Mouse (Mus musculus) midbrain, postnatal 0 days (tissue): ENCODE data around the gene Taf3. TPM values are rescaled to one million over a fixed set of nuclear protein-coding genes. Genes with fewer than 3 reads are reported as not detected.

Experiments
- ATAC-seq: fragments of 200-750 bp; cut with Nextera tagmentation; 2 replicates; pipeline ENCODE4 v1.8.0; 2017; ENCODE audit warnings: moderate number of reproducible peaks, mild to moderate bottlenecking, moderate TSS enrichment, moderate library complexity; ENCODE audit not compliant: low FRiP score
- DNase-seq: peaks from one replicate; pipeline ENCODE4 v3.0.0-alpha.2; 2015; ENCODE audit warnings: low spot score
- H3K27ac ChIP-seq: fragments of 300-500 bp; sonication (generic); 2 replicates; pipeline ENCODE4 v1.5.1; 2014; ENCODE audit warnings: low read depth, mild to moderate bottlenecking, low read length, mixed read lengths
- H3K27me3 ChIP-seq: fragments of 300-500 bp; sonication (generic); 2 replicates; pipeline ENCODE4 v1.6.1; 2014; ENCODE audit warnings: low read length, control low read depth, mixed read lengths; ENCODE audit not compliant: insufficient read depth
- H3K36me3 ChIP-seq: fragments of 300-500 bp; sonication (generic); 2 replicates; pipeline ENCODE4 v1.6.1; 2014; ENCODE audit warnings: low read length, control low read depth, mixed read lengths; ENCODE audit not compliant: insufficient read depth
- H3K4me1 ChIP-seq: fragments of 300-500 bp; sonication (generic); 2 replicates; pipeline ENCODE4 v1.6.1; 2014; ENCODE audit warnings: mild to moderate bottlenecking, control low read depth, antibody characterized with exemption, low read length, mixed read lengths; ENCODE audit not compliant: insufficient read depth
- H3K4me2 ChIP-seq: fragments of 300-500 bp; sonication (generic); 2 replicates; pipeline ENCODE4 v1.6.1; 2014; ENCODE audit warnings: low read depth, mild to moderate bottlenecking, low read length, mixed read lengths; ENCODE audit not compliant: poor library complexity, severe bottlenecking
- H3K4me3 ChIP-seq: fragments of 300-500 bp; sonication (generic); 2 replicates; pipeline ENCODE4 v1.5.1; 2014; ENCODE audit warnings: low read depth, mild to moderate bottlenecking, low read length, moderate library complexity
- H3K9ac ChIP-seq: fragments of 300-500 bp; sonication (generic); replicated peaks from 2 replicates; pipeline ENCODE4 v1.6.1; 2014; ENCODE audit warnings: mild to moderate bottlenecking, low read length, moderate library complexity, mixed read lengths; ENCODE audit not compliant: poor library complexity, severe bottlenecking
- H3K9me3 ChIP-seq: fragments of 300-500 bp; sonication (generic); 2 replicates; pipeline ENCODE4 v1.6.1; 2016; ENCODE audit warnings: low read length, control low read depth
- CTCF ChIP-seq: IDR thresholded peaks from 2 replicates; pipeline ENCODE4 v1.5.1; 2016; ENCODE audit warnings: antibody characterized with exemption, mild to moderate bottlenecking
- WGBS: fragments of 180-500 bp; shearing (Covaris S2); extraction: QIAGEN DNeasy Blood & Tissue Kit; methylation state at CpG from one replicate; pipeline ENCODE4 v1.1.7; 2014; 5-methylcytosine and 5-hydroxymethylcytosine counted together
- polyA plus RNA-seq: library from polyadenylated mRNA; unstranded; fragments of >200 nt; fragmentation: Nextera tagmentation; extraction: Ambion mirVana; gene quantifications from 2 replicates; pipeline ENCODE4 v1.2.1, GENCODE M21; 2015
- total RNA-seq: library from RNA; depleted of rRNA; stranded (reverse); fragments of >200 nt; gene quantifications from 2 replicates; pipeline ENCODE4 v1.2.3, GENCODE M21; 2014

The Taf3 gene
- total and polyA plus RNA-seq, 2 experiments from 2014 or later, result 5.4 to 10.8 TPM

- ATAC-seq (peak; percentile 97), DNase-seq (peak; percentile 99)
- TF ChIP-seq CTCF, result peak; percentile 68
- under 1% methylated on average over 61 of the region's 61 CpGs for WGBS
- Histone ChIP-seq H3K27ac (peak within 1 kb of the TSS; percentile 95), H3K9ac (peak within 1 kb of the TSS; percentile 97), H3K4me3 (peak within 1 kb of the TSS; percentile 77), H3K36me3 (no peaks in the 10 kb centered on the region), H3K9me3 (no peaks in the 10 kb centered on the region), H3K27me3 (no peaks in the 10 kb centered on the region), H3K4me2 (peak within 1 kb of the TSS; percentile 72), H3K4me1 (peaks cover 27% of the 10 kb centered on the region)
These were observed 32.1 kb upstream of the Taf3 start, which contains the start of the genes Atp5c1 and Kin for GRCm38 (mm10) chr2:10080310-10081010. TSS of gene Atp5c1 (minus strand) at chr2:10080510. TSS of gene Kin (plus strand) at chr2:10080593.

- peaks cover 27% of the 10 kb centered on the region for H3K4me1 ChIP-seq
- ATAC-seq (peak; percentile 71), DNase-seq (no peak)
- no peaks in the 10 kb centered on the region for H3K27me3 ChIP-seq
- peak overlapping the region; percentile 77 for H3K4me3 ChIP-seq
- under 1% methylated on average over 28 of the region's 28 CpGs for WGBS
- no peak for TF ChIP-seq CTCF
- peak overlapping the region; percentile 97 for H3K9ac ChIP-seq
- no peaks in the 10 kb centered on the region for H3K36me3 ChIP-seq
- H3K27ac ChIP-seq, result peak overlapping the region; percentile 95
- peak overlapping the region; percentile 72 for H3K4me2 ChIP-seq
- no peaks in the 10 kb centered on the region for H3K9me3 ChIP-seq
These were observed 31.4 kb upstream of the Taf3 start for GRCm38 (mm10) chr2:10079745-10080309.

GRCm38 (mm10) chr2:10076675-10077074 lies 28.3 kb upstream of the Taf3 start:
- H3K9me3 ChIP-seq, result no peaks in the 10 kb centered on the region
- TF ChIP-seq CTCF, result no peak
- H3K4me3 ChIP-seq, result no peak overlapping the region
- 90% methylated on average over 8 of the region's 8 CpGs for WGBS
- no peak overlapping the region for H3K27ac ChIP-seq
- H3K4me2 ChIP-seq, result no peak overlapping the region
- peaks cover 24% of the 10 kb centered on the region for H3K4me1 ChIP-seq
- no peak overlapping the region for H3K9ac ChIP-seq
- ATAC-seq (no peak), DNase-seq (no peak)
- H3K27me3 ChIP-seq, result no peaks in the 10 kb centered on the region
- H3K36me3 ChIP-seq, result no peaks in the 10 kb centered on the region; the same call in 1 of the 2 replicates

GRCm38 (mm10) chr2:10074470-10074869 lies 26.1 kb upstream of the Taf3 start:
- H3K27me3 ChIP-seq, result no peaks in the 10 kb centered on the region
- no peak for TF ChIP-seq CTCF
- DNase-seq (no peak), ATAC-seq (no peak)
- 81% methylated on average over 7 of the region's 7 CpGs for WGBS
- H3K9me3 ChIP-seq, result no peaks in the 10 kb centered on the region
- no peaks in the 10 kb centered on the region; the same call in 1 of the 2 replicates for H3K36me3 ChIP-seq
- H3K9ac ChIP-seq, result no peak overlapping the region
- no peak overlapping the region for H3K27ac ChIP-seq
- no peak overlapping the region for H3K4me2 ChIP-seq
- H3K4me3 ChIP-seq, result no peak overlapping the region
- H3K4me1 ChIP-seq, result peaks cover 19% of the 10 kb centered on the region

- Histone ChIP-seq H3K9me3 (no peaks in the 10 kb centered on the region), H3K27ac (no peak overlapping the region), H3K9ac (no peak overlapping the region), H3K4me3 (no peak overlapping the region), H3K4me2 (no peak overlapping the region), H3K36me3 (peaks cover 11% of the 10 kb centered on the region), H3K27me3 (no peaks in the 10 kb centered on the region), H3K4me1 (no peaks in the 10 kb centered on the region)
- no peak for DNase-seq
- 92% methylated on average over 7 of the region's 7 CpGs for WGBS
- no peak for ATAC-seq
- TF ChIP-seq CTCF, result no peak
These were observed 23.4 kb upstream of the Taf3 start for GRCm38 (mm10) chr2:10071751-10072150.

- no peak overlapping the region for H3K4me3 ChIP-seq
- no peaks in the 10 kb centered on the region for H3K9me3 ChIP-seq
- no peaks in the 10 kb centered on the region for H3K4me1 ChIP-seq
- WGBS, result 93% methylated on average over 5 of the region's 5 CpGs
- ATAC-seq (no peak), DNase-seq (no peak)
- H3K27me3 ChIP-seq, result no peaks in the 10 kb centered on the region
- no peak for TF ChIP-seq CTCF
- peaks cover 49% of the 10 kb centered on the region for H3K36me3 ChIP-seq
- H3K4me2 ChIP-seq, result no peak overlapping the region
- H3K9ac ChIP-seq, result no peak overlapping the region
- H3K27ac ChIP-seq, result no peak overlapping the region
These were observed 10.4 kb upstream of the Taf3 start for GRCm38 (mm10) chr2:10058836-10059235.
